Mouse (Mus musculus): ENCODE results near the gene Gm14862. TPM values are rescaled to one million over a fixed set of nuclear protein-coding genes. Genes with fewer than 3 reads are reported as not detected.

Gm14862 gene
- polyA plus RNA-seq, 1 experiment from 2014 or later: 1.9 TPM

GRCm38 (mm10) chrX:9257831-9258230, 1.1 kb upstream of the Gm14862 start:
- Histone ChIP-seq H3K9ac (replicated peaks) (no peak overlapping the region), H3K4me2 (ENCODE audit: low read depth, low read length) (no peak overlapping the region), H3K36me3 (replicated peaks; ENCODE audit: insufficient read depth, low read length) (no peaks in the 10 kb centered on the region), H3K4me1 (ENCODE audit: insufficient read depth) (no peaks in the 10 kb centered on the region), H3K27ac (ENCODE audit: low read depth) (no peak overlapping the region), H3K27me3 (ENCODE audit: insufficient read depth, low read length) (no peaks in the 10 kb centered on the region), H3K4me3 (ENCODE audit: low read depth, low read length) (no peak overlapping the region), H3K9me3 (ENCODE audit: low read length) (no peaks in the 10 kb centered on the region)
- TF ChIP-seq CTCF (IDR thresholded peaks at IDR 0.05; ENCODE audit: low read depth) (no peak), EP300 (IDR thresholded peaks at IDR 0.05; ENCODE audit: low read depth) (no peak)
- DNase-seq (no peak), ATAC-seq (no peak)
- 58% methylated on average over 7 of the region's 7 CpGs for WGBS (ENCODE audit: insufficient replicate concordance)

- Histone ChIP-seq H3K9me3 (ENCODE audit: low read length) (no peaks in the 10 kb centered on the region), H3K4me3 (ENCODE audit: low read depth, low read length) (peak overlapping the region; percentile 37; the same call in 1 of the 2 replicates), H3K27me3 (ENCODE audit: insufficient read depth, low read length) (no peaks in the 10 kb centered on the region), H3K4me1 (ENCODE audit: insufficient read depth) (no peaks in the 10 kb centered on the region), H3K4me2 (ENCODE audit: low read depth, low read length) (peak overlapping the region; percentile 42), H3K9ac (replicated peaks) (0 out of 2 replicates have a peak overlapping the region, but pooled peaks have one; percentile 1), H3K27ac (ENCODE audit: low read depth) (peak overlapping the region; percentile 17; the same call in 1 of the 2 replicates), H3K36me3 (replicated peaks; ENCODE audit: insufficient read depth, low read length) (no peaks in the 10 kb centered on the region)
- ATAC-seq: no peak
- TF ChIP-seq EP300 (IDR thresholded peaks at IDR 0.05; ENCODE audit: low read depth): no peak
- no peak for TF ChIP-seq CTCF (IDR thresholded peaks at IDR 0.05; ENCODE audit: low read depth)
- no peak for DNase-seq
- 93% methylated on average over 3 of the region's 3 CpGs for WGBS (ENCODE audit: insufficient replicate concordance)
Measured at GRCm38 (mm10) chrX:9254901-9255300, 1.8 kb downstream of the Gm14862 start.

GRCm38 (mm10) chrX:9253990-9254389, 2.7 kb downstream of the Gm14862 start:
- 62% methylated on average over 10 of the region's 10 CpGs for WGBS (ENCODE audit: insufficient replicate concordance)
- Histone ChIP-seq H3K27ac (ENCODE audit: low read depth) (no peak overlapping the region), H3K9ac (replicated peaks) (no peak overlapping the region), H3K27me3 (ENCODE audit: insufficient read depth, low read length) (no peaks in the 10 kb centered on the region), H3K36me3 (replicated peaks; ENCODE audit: insufficient read depth, low read length) (no peaks in the 10 kb centered on the region), H3K4me1 (ENCODE audit: insufficient read depth) (no peaks in the 10 kb centered on the region), H3K4me2 (ENCODE audit: low read depth, low read length) (no peak overlapping the region), H3K4me3 (ENCODE audit: low read depth, low read length) (no peak overlapping the region), H3K9me3 (ENCODE audit: low read length) (no peaks in the 10 kb centered on the region)
- DNase-seq: no peak
- TF ChIP-seq EP300 (IDR thresholded peaks at IDR 0.05; ENCODE audit: low read depth) (no peak), CTCF (IDR thresholded peaks at IDR 0.05; ENCODE audit: low read depth) (no peak)
- 0 out of 2 replicates have a peak, but pooled peaks have one; percentile 40 for ATAC-seq

- H3K4me2 ChIP-seq (ENCODE audit: low read depth, low read length): no peak overlapping the region
- no peak for TF ChIP-seq EP300 (IDR thresholded peaks at IDR 0.05; ENCODE audit: low read depth)
- TF ChIP-seq CTCF (IDR thresholded peaks at IDR 0.05; ENCODE audit: low read depth): no peak
- H3K4me3 ChIP-seq (ENCODE audit: low read depth, low read length): no peak overlapping the region
- no peaks in the 10 kb centered on the region for H3K36me3 ChIP-seq (replicated peaks; ENCODE audit: insufficient read depth, low read length)
- H3K9me3 ChIP-seq (ENCODE audit: low read length): no peaks in the 10 kb centered on the region
- DNase-seq (no peak), ATAC-seq (no peak)
- H3K27ac ChIP-seq (ENCODE audit: low read depth): no peak overlapping the region
- no peaks in the 10 kb centered on the region for H3K27me3 ChIP-seq (ENCODE audit: insufficient read depth, low read length)
- no peak overlapping the region for H3K9ac ChIP-seq (replicated peaks)
- no peaks in the 10 kb centered on the region for H3K4me1 ChIP-seq (ENCODE audit: insufficient read depth)
- WGBS (ENCODE audit: insufficient replicate concordance): 71% methylated on average over 5 of the region's 5 CpGs
Measured at GRCm38 (mm10) chrX:9248911-9249310, 7.8 kb downstream of the Gm14862 start.

GRCm38 (mm10) chrX:9244603-9245336, 11.9 kb downstream of the Gm14862 start:
- peak overlapping the region; percentile 64; the same call in 1 of the 2 replicates for H3K27ac ChIP-seq (ENCODE audit: low read depth)
- peak; percentile 30; the same call in 1 of the 2 replicates for TF ChIP-seq CTCF (IDR thresholded peaks at IDR 0.05; ENCODE audit: low read depth)
- peak; percentile 99 for TF ChIP-seq EP300 (IDR thresholded peaks at IDR 0.05; ENCODE audit: low read depth)
- DNase-seq: peak; percentile 38
- H3K36me3 ChIP-seq (replicated peaks; ENCODE audit: insufficient read depth, low read length): no peaks in the 10 kb centered on the region
- peak overlapping the region; percentile 55 for H3K4me2 ChIP-seq (ENCODE audit: low read depth, low read length)
- ATAC-seq: peak; percentile 98
- H3K4me3 ChIP-seq (ENCODE audit: low read depth, low read length): 0 out of 2 replicates have a peak overlapping the region, but pooled peaks have one; percentile 19
- H3K9ac ChIP-seq (replicated peaks): no peak overlapping the region
- WGBS (ENCODE audit: insufficient replicate concordance): 30% methylated on average over 12 of the region's 12 CpGs
- no peaks in the 10 kb centered on the region for H3K4me1 ChIP-seq (ENCODE audit: insufficient read depth)
- no peaks in the 10 kb centered on the region for H3K27me3 ChIP-seq (ENCODE audit: insufficient read depth, low read length)
- H3K9me3 ChIP-seq (ENCODE audit: low read length): no peaks in the 10 kb centered on the region

GRCm38 (mm10) chrX:9243381-9243864, 13.3 kb downstream of the Gm14862 start:
- no peaks in the 10 kb centered on the region for H3K27me3 ChIP-seq (ENCODE audit: insufficient read depth, low read length)
- no peak overlapping the region for H3K9ac ChIP-seq (replicated peaks)
- H3K9me3 ChIP-seq (ENCODE audit: low read length): no peaks in the 10 kb centered on the region
- no peak for DNase-seq
- 40% methylated on average over 8 of the region's 8 CpGs for WGBS (ENCODE audit: insufficient replicate concordance)
- H3K4me2 ChIP-seq (ENCODE audit: low read depth, low read length): no peak overlapping the region
- no peak for ATAC-seq
- no peaks in the 10 kb centered on the region for H3K4me1 ChIP-seq (ENCODE audit: insufficient read depth)
- TF ChIP-seq CTCF (IDR thresholded peaks at IDR 0.05; ENCODE audit: low read depth): no peak
- TF ChIP-seq EP300 (IDR thresholded peaks at IDR 0.05; ENCODE audit: low read depth): no peak
- H3K4me3 ChIP-seq (ENCODE audit: low read depth, low read length): no peak overlapping the region
- H3K27ac ChIP-seq (ENCODE audit: low read depth): peak overlapping the region; percentile 57; the same call in 1 of the 2 replicates
- H3K36me3 ChIP-seq (replicated peaks; ENCODE audit: insufficient read depth, low read length): no peaks in the 10 kb centered on the region
